ENCODE assay signal across 8 mouse cellular contexts in the genomic region with DNA sequence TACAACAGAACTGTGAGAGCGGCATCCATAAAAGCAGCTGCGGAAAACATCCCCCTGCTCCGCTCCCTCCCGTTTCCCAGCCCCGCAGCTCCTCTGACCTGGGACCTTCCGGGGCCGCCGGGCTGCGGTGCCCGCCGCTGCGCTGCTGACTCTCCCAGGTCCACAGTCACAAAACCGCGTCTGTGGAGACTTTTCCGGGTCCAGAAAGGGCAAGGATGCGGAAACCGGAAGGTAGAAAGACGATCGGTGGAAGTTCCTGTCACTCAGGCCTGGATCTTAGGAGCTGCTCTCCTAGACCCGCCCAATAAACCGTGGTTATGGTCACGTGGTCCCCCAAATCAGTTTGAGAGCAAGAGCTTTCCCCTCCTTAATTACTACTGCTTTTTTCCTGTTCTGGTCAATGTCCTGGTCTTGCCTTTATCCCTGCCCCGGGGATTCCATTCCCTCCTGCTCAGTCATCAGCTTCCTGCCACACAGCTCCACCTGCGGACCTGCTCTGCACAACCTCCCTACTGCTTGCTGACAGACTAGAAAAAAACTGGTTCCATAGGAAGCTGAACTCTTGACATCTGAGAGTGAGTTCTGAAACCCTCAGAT. TPM values are rescaled to one million over a fixed set of nuclear protein-coding genes. Genes with fewer than 3 reads are reported as not detected.
DNase-seq lines count a peak whose midpoint lies in the region; ATAC-seq lines count a peak whose summit lies in the region.
"Not testable (repeated sequence)": the region's sequence is repeated elsewhere in the genome, so short reads cannot be mapped to it uniquely, and the experiment has no call there.

Gene Zfp995, minus strand, starts transcription at position 471 of the 597 bp plus-strand sequence.

- H3K9me3 ChIP-seq in heart, embryonic 14.5 days (ENCODE audit: control insufficient read depth, low read length); liver, embryonic 12.5 days (replicated peaks); stomach, embryonic 15.5 days: not testable (repeated sequence)

- DNase-seq in CD4-positive, CD25-positive, alpha-beta regulatory T cell, adult 2 months (ENCODE audit: low read depth, low spot score) = peak; percentile 72
- peak; percentile 23 for DNase-seq in fibroblast of lung, adult 2 months (ENCODE audit: low read depth)
- DNase-seq in kidney, postnatal 14 days = peak; percentile 76
- DNase-seq in naive thymus-derived CD4-positive, alpha-beta T cell, adult 2 months (ENCODE audit: low read depth) = peak; percentile 72

- H3K4me1 ChIP-seq in brown adipose tissue, adult 24 weeks (ENCODE audit: control insufficient read depth, insufficient read depth, insufficient read length, low read length); heart, embryonic 14.5 days (ENCODE audit: control insufficient read depth in 2 of 2, insufficient read depth in 2 of 2, low read length in 2 of 2); liver, embryonic 12.5 days; stomach, embryonic 15.5 days: not testable (repeated sequence)

- ATAC-seq in heart, embryonic 14.5 days (ENCODE audit: insufficient number of reproducible peaks, insufficient read depth, low FRiP score, low read depth) = peak; percentile 91
- peak; percentile 86 for ATAC-seq in liver, embryonic 12.5 days
- ATAC-seq in stomach, embryonic 15.5 days (ENCODE audit: insufficient read depth, low FRiP score, low read depth) = peak; percentile 96

- peak within 1 kb of the TSS; percentile 73 for H3K4me3 ChIP-seq in brown adipose tissue, adult 24 weeks (ENCODE audit: insufficient read depth, low read depth, low read length)
- peak within 1 kb of the TSS; percentile 64 to 90 for H3K4me3 ChIP-seq in heart, embryonic 14.5 days (ENCODE audit: control insufficient read depth in 1 of 2, insufficient read depth in 1 of 2, low read depth in 1 of 2, low read length in 2 of 2)
- peak within 1 kb of the TSS; percentile 65 for H3K4me3 ChIP-seq in liver, embryonic 12.5 days
- H3K4me3 ChIP-seq in stomach, embryonic 15.5 days (replicated peaks) = peak within 1 kb of the TSS; percentile 69

- WGBS in heart, embryonic 14.5 days = under 1% methylated on average over 24 of the region's 24 CpGs
- WGBS in liver, embryonic 12.5 days (ENCODE audit: insufficient replicate concordance) = 1% methylated on average over 24 of the region's 24 CpGs
- under 1% methylated on average over 24 of the region's 24 CpGs for WGBS in stomach, embryonic 15.5 days

- H3K36me3 ChIP-seq in heart, embryonic 14.5 days (ENCODE audit: control insufficient read depth, insufficient read depth, low read length); liver, embryonic 12.5 days; stomach, embryonic 15.5 days: not testable (repeated sequence)

- peak within 1 kb of the TSS; percentile 72 for H3K9ac ChIP-seq in heart, embryonic 14.5 days (ENCODE audit: low read length)
- peak within 1 kb of the TSS; percentile 59 for H3K9ac ChIP-seq in liver, embryonic 12.5 days
- peak within 1 kb of the TSS; percentile 44; the same call in 1 of the 2 replicates for H3K9ac ChIP-seq in stomach, embryonic 15.5 days

- H3K27ac ChIP-seq in brown adipose tissue, adult 24 weeks (replicated peaks; ENCODE audit: low read depth, low read length); liver, embryonic 12.5 days: not testable (repeated sequence)
- H3K27ac ChIP-seq in heart, embryonic 14.5 days (replicated peaks in 1 of 2; ENCODE audit: control insufficient read depth in 1 of 2, insufficient read depth in 1 of 2, low read depth in 2 of 2, low read length in 2 of 2) = peak within 1 kb of the TSS in 1 of 2 experiments; percentile 49; a peak in 1 of 4 replicates
- H3K27ac ChIP-seq in stomach, embryonic 15.5 days = peak within 1 kb of the TSS; percentile 33; the same call in 1 of the 2 replicates

- H3K27me3 ChIP-seq in heart, embryonic 14.5 days (ENCODE audit: control insufficient read depth, insufficient read depth, low read length); liver, embryonic 12.5 days (replicated peaks); stomach, embryonic 15.5 days (replicated peaks): not testable (repeated sequence)

- H3K4me2 ChIP-seq in heart, embryonic 14.5 days (ENCODE audit: low read length) = peak within 1 kb of the TSS; percentile 72
- peak within 1 kb of the TSS; percentile 71 for H3K4me2 ChIP-seq in liver, embryonic 12.5 days
- peak within 1 kb of the TSS; percentile 68 for H3K4me2 ChIP-seq in stomach, embryonic 15.5 days

RNA-seq across cellular contexts. Expression of gene Zfp995, which starts in this region (rescaled TPM):
- 1.2 and 2.1 TPM in 2 replicates for polyA plus RNA-seq in brown adipose tissue, adult 24 weeks (2012; ENCODE audit: insufficient read depth, insufficient read length, missing spikeins)
- polyA plus RNA-seq in heart, embryonic 14.5 days (2014; fragmentation: Nextera tagmentation; extraction: Ambion mirVana) = 4.1 and 4.9 TPM in 2 replicates
- 1.5 and 2.1 TPM in 2 replicates for polyA plus RNA-seq in liver, embryonic 12.5 days (2016; fragmentation: Nextera tagmentation; extraction: Ambion mirVana)
- polyA plus RNA-seq in stomach, embryonic 15.5 days (2015; fragmentation: Nextera tagmentation; extraction: Ambion mirVana) = 8.3 and 9.5 TPM in 2 replicates

Comparison
In these comparisons a context has a peak if more than half of its experiments do, and no peak if none do; other contexts are left out.
1. DNase-seq: peak in every context shown above with its lines; median percentile 76 in kidney, postnatal 14 days; 72 in CD4-positive, CD25-positive, alpha-beta regulatory T cell, adult 2 months; 72 in naive thymus-derived CD4-positive, alpha-beta T cell, adult 2 months; 23 in fibroblast of lung, adult 2 months.